Mouse (Mus musculus) C2C12 (cell line): ENCODE data around the gene Akt3.

Experiments
- CTCF ChIP-seq: IDR thresholded peaks from one replicate; pipeline ENCODE4 v1.5.1; 2011; ENCODE audit not compliant: control insufficient read depth, insufficient read depth, insufficient read length
- MAX ChIP-seq: IDR thresholded peaks from one replicate; pipeline ENCODE4 v1.6.1; 2011; ENCODE audit warnings: mild to moderate bottlenecking, control low read depth
- MYOG ChIP-seq: IDR thresholded peaks from one replicate; pipeline ENCODE4 v1.6.1; 2011; ENCODE audit not compliant: control insufficient read depth, insufficient read length; ENCODE audit errors: extremely low read depth
- USF1 ChIP-seq: IDR thresholded peaks from one replicate; pipeline ENCODE4 v1.6.1; 2011; ENCODE audit warnings: low read depth, mild to moderate bottlenecking, control low read depth, moderate library complexity

DNA sequence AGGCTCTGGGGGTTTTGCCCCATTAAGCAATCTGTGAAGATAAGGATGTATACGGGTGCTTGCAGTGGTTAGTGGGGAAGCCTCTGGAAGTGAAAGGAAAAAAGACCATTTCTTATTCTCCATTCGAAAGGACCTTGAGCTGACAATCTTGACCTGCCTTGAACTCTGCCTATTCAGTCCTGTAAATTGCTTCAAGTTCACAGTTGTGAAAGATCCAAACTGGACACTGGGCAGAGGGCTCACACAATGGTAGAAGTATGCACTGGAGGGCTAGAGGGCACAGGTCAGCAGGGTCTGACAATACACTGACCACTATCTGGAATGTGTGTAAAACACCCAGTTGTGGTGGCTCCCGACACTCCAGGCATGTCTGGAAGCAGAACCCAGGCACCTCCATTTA, 245.2 kb downstream of the Akt3 start:
- TF ChIP-seq CTCF (no peak), MAX (no peak), MYOG (no peak), USF1 (no peak)
